Mouse (Mus musculus) testis, adult 2 months (tissue): Measurements from ENCODE around the gene Rad54l. TPM values are rescaled to one million over a fixed set of nuclear protein-coding genes. Genes with fewer than 3 reads are reported as not detected.

Source experiments
- H3K27ac ChIP-seq: fragments of 200-500 bp; 2 replicates; pipeline ENCODE4 v1.5.1; 2012; ENCODE audit warnings: low read depth, low read length; ENCODE audit not compliant: control insufficient read depth, insufficient read depth
- H3K27me3 ChIP-seq: fragments of 200-500 bp; 2 replicates; pipeline ENCODE4 v1.6.1; 2012; ENCODE audit warnings: mild to moderate bottlenecking, low read length, moderate library complexity; ENCODE audit not compliant: control insufficient read depth, insufficient read depth
- H3K36me3 ChIP-seq: fragments of 200-500 bp; 2 replicates; pipeline ENCODE4 v1.6.1; 2012; ENCODE audit warnings: mild to moderate bottlenecking, low read length; ENCODE audit not compliant: control insufficient read depth, insufficient read depth
- H3K4me1 ChIP-seq: fragments of 200-500 bp; 2 replicates; pipeline ENCODE4 v1.6.1; 2012; ENCODE audit warnings: low read length; ENCODE audit not compliant: control insufficient read depth, insufficient read depth
- H3K4me3 ChIP-seq: fragments of 200-500 bp; 2 replicates; pipeline ENCODE4 v1.5.1; 2012; ENCODE audit warnings: low read depth, mild to moderate bottlenecking, low read length, moderate library complexity, mixed read lengths; ENCODE audit not compliant: control insufficient read depth
- CTCF ChIP-seq: fragments of 200-500 bp; IDR thresholded peaks from 2 replicates; pipeline ENCODE4 v1.5.1; 2012; ENCODE audit warnings: low read depth, mild to moderate bottlenecking, inconsistent platforms, low read length, moderate library complexity; ENCODE audit not compliant: control insufficient read depth, insufficient read depth, insufficient replicate concordance
- POLR2A ChIP-seq: fragments of 200-500 bp; IDR thresholded peaks from 2 replicates; pipeline ENCODE4 v1.6.1; 2012; ENCODE audit warnings: low read depth, mild to moderate bottlenecking, inconsistent platforms, low read length, moderate library complexity; ENCODE audit not compliant: control insufficient read depth
- polyA plus RNA-seq: library from polyadenylated mRNA; depleted of rRNA; stranded (reverse); fragments of >200 nt; gene quantifications from 2 replicates; pipeline ENCODE4 v1.2.3, GENCODE M21; 2012

Gene Rad54l
- polyA plus RNA-seq, 1 experiment, result 6.0 TPM

GRCm38 (mm10) chr4:116063855-116064254 is 59.6 kb downstream of the Rad54l start:
- no peak for TF ChIP-seq CTCF
- TF ChIP-seq POLR2A, result no peak
- Histone ChIP-seq H3K27ac (no peak overlapping the region), H3K4me3 (no peak overlapping the region), H3K27me3 (no peaks in the 10 kb centered on the region), H3K36me3 (no peaks in the 10 kb centered on the region), H3K4me1 (peaks cover 2% of the 10 kb centered on the region)

GRCm38 (mm10) chr4:116059012-116059726 is 64.3 kb downstream of the Rad54l start:
- Histone ChIP-seq H3K36me3 (no peaks in the 10 kb centered on the region), H3K4me3 (no peak overlapping the region), H3K27ac (no peak overlapping the region), H3K4me1 (peaks cover 2% of the 10 kb centered on the region), H3K27me3 (no peaks in the 10 kb centered on the region)
- TF ChIP-seq POLR2A (no peak), CTCF (no peak)

- H3K27me3 ChIP-seq, result no peaks in the 10 kb centered on the region
- H3K36me3 ChIP-seq, result no peaks in the 10 kb centered on the region
- H3K4me3 ChIP-seq, result no peak overlapping the region
- TF ChIP-seq POLR2A, result no peak
- TF ChIP-seq CTCF, result no peak
- peaks cover 2% of the 10 kb centered on the region for H3K4me1 ChIP-seq
- no peak overlapping the region for H3K27ac ChIP-seq
These were observed 65.9 kb downstream of the Rad54l start for GRCm38 (mm10) chr4:116057559-116057958.

GRCm38 (mm10) chr4:116053399-116053961 is 70.0 kb downstream of the Rad54l start, which contains the start of gene Nsun4:
Gene Nsun4, minus strand, starts transcription at chr4:116053876.
- Histone ChIP-seq H3K36me3 (no peaks in the 10 kb centered on the region), H3K4me3 (peak within 1 kb of the TSS; percentile 91), H3K4me1 (no peaks in the 10 kb centered on the region), H3K27ac (peak within 1 kb of the TSS; percentile 84), H3K27me3 (no peaks in the 10 kb centered on the region)
- TF ChIP-seq CTCF, result no peak
- peak; percentile 86 for TF ChIP-seq POLR2A

- H3K4me3 ChIP-seq, result peak overlapping the region; percentile 91
- H3K27ac ChIP-seq, result peak overlapping the region; percentile 84
- H3K36me3 ChIP-seq, result no peaks in the 10 kb centered on the region
- no peaks in the 10 kb centered on the region for H3K4me1 ChIP-seq
- TF ChIP-seq POLR2A (no peak), CTCF (no peak)
- no peaks in the 10 kb centered on the region for H3K27me3 ChIP-seq
These were observed 70.8 kb downstream of the Rad54l start for GRCm38 (mm10) chr4:116052526-116053293.

- TF ChIP-seq CTCF, result no peak
- no peak for TF ChIP-seq POLR2A
- Histone ChIP-seq H3K4me1 (no peaks in the 10 kb centered on the region), H3K27me3 (no peaks in the 10 kb centered on the region), H3K36me3 (no peaks in the 10 kb centered on the region), H3K4me3 (no peak overlapping the region), H3K27ac (no peak overlapping the region)
These were observed 74.3 kb downstream of the Rad54l start for GRCm38 (mm10) chr4:116049211-116049610.

- Histone ChIP-seq H3K27ac (no peak overlapping the region), H3K36me3 (no peaks in the 10 kb centered on the region), H3K4me1 (no peaks in the 10 kb centered on the region), H3K4me3 (peak overlapping the region; percentile 28), H3K27me3 (no peaks in the 10 kb centered on the region)
- TF ChIP-seq POLR2A, result no peak
These were observed 75.2 kb downstream of the Rad54l start for GRCm38 (mm10) chr4:116048130-116048920.
